Mouse (Mus musculus): ENCODE results near the gene Ccdc62. TPM values are rescaled to one million over a fixed set of nuclear protein-coding genes. Genes with fewer than 3 reads are reported as not detected.

Gene Ccdc62
- polyA plus RNA-seq, 1 experiment from 2014 or later = 6.2 TPM

DNA sequence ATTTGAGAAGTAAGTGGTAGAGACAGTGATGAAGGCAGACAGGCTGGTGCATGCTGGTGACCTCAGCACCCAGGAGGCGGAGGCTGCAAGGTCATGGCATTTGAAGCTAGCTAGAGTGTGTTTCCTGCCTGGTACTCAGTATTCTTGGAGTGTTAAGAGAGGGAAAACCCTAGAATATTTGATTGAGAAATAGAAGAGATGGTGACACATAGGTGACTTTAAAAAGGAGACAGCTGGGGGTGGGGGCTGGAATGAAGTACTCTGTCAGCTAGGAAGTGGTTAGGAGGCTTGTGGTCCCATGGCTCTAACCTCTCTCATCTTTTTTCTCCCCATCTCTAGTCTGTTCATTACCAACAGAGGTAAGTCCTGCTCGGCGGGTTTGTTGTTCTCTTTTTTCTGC lies 15.6 kb upstream of the Ccdc62 start:
- no peaks in the 10 kb centered on the region for H3K9me3 ChIP-seq (ENCODE audit: control insufficient read depth, low read length)
- no peak for ATAC-seq (ENCODE audit: insufficient number of reproducible peaks, insufficient read depth, low FRiP score, low read depth)
- no peak overlapping the region for H3K4me2 ChIP-seq (ENCODE audit: low read length)
- H3K27ac ChIP-seq (replicated peaks in 1 of 2; ENCODE audit: control insufficient read depth in 1 of 2, insufficient read depth in 1 of 2, low read depth in 2 of 2, low read length in 2 of 2) = 0 out of 4 replicates have a peak overlapping the region, but pooled peaks of 1 of the 2 experiments have one; percentile 3
- no peaks in the 10 kb centered on the region for H3K27me3 ChIP-seq (ENCODE audit: control insufficient read depth, insufficient read depth, low read length)
- H3K4me3 ChIP-seq (ENCODE audit: control insufficient read depth in 1 of 2, insufficient read depth in 1 of 2, low read depth in 1 of 2, low read length in 2 of 2) = no peak overlapping the region
- peaks cover 78% of the 10 kb centered on the region for H3K36me3 ChIP-seq (ENCODE audit: control insufficient read depth, insufficient read depth, low read length)
- 80% methylated on average over 3 of the region's 3 CpGs for whole genome bisulfite sequencing
- no peak overlapping the region for H3K9ac ChIP-seq (ENCODE audit: low read length)
- peaks cover 2 to 12% of the 10 kb centered on the region in 2 experiments; a peak in 1 of 4 replicates for H3K4me1 ChIP-seq (ENCODE audit: control insufficient read depth in 2 of 2, insufficient read depth in 2 of 2, low read length in 2 of 2)

DNA sequence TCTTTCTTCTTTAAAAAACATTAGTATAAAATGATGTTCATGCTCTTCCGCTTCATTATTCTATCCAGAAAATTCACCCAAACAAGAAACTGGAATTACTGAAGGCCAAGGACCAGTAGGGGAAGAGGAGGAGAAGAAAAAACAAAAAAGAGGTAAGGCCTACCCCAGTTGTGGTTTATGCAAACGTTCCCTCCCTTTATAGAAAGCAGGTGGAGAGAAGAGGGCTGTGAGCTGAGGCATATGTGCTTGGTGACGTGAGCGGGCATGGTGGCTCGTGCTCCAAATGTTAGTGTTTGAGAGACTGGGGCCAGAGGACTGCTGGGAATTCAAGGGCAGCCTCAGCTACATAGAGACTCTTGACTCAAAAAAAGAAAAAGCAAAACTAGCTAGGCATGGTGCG lies 8.4 kb upstream of the Ccdc62 start:
- Histone ChIP-seq H3K4me2 (ENCODE audit: low read length) (no peak overlapping the region), H3K27ac (replicated peaks in 1 of 2; ENCODE audit: control insufficient read depth in 1 of 2, insufficient read depth in 1 of 2, low read depth in 2 of 2, low read length in 2 of 2) (no peak overlapping the region), H3K9me3 (ENCODE audit: control insufficient read depth, low read length) (no peaks in the 10 kb centered on the region), H3K36me3 (ENCODE audit: control insufficient read depth, insufficient read depth, low read length) (peaks cover 95% of the 10 kb centered on the region), H3K4me3 (ENCODE audit: control insufficient read depth in 1 of 2, insufficient read depth in 1 of 2, low read depth in 1 of 2, low read length in 2 of 2) (no peak overlapping the region), H3K9ac (ENCODE audit: low read length) (no peak overlapping the region), H3K4me1 (ENCODE audit: control insufficient read depth in 2 of 2, insufficient read depth in 2 of 2, low read length in 2 of 2) (no peaks in the 10 kb centered on the region), H3K27me3 (ENCODE audit: control insufficient read depth, insufficient read depth, low read length) (no peaks in the 10 kb centered on the region)
- WGBS = 82% methylated on average over 6 of the region's 6 CpGs
- ATAC-seq (ENCODE audit: insufficient number of reproducible peaks, insufficient read depth, low FRiP score, low read depth) = no peak

DNA sequence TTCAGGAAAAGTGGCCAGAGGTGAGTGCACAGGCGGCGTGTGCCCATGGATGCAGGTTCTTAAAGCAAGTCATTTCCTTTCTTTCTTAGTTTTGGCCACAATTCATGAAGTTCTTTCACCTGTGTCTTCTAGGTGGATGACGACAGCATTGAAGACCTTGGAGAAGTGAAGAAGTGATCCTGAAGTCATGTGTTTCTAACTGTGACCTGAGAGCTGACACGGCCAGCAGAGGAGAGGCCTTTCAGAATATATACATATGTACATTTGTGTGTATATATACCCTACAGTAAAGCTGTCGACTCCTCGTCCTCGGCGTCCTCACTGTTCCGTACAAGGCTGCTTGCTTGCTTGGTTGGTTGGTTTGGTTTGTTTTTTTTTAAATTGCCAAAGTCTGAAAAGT lies 3.4 kb upstream of the Ccdc62 start, which contains the start of gene Gm43518:
Gene Gm43518 (plus strand): TSS at position 301 of the 400 bp plus-strand sequence.
- Histone ChIP-seq H3K27ac (replicated peaks in 1 of 2; ENCODE audit: control insufficient read depth in 1 of 2, insufficient read depth in 1 of 2, low read depth in 2 of 2, low read length in 2 of 2) (no peak within 1 kb of the TSS), H3K4me1 (ENCODE audit: control insufficient read depth in 2 of 2, insufficient read depth in 2 of 2, low read length in 2 of 2) (peaks cover 3% of the 10 kb centered on the region in 2 experiments; a peak in 3 of 4 replicates), H3K9me3 (ENCODE audit: control insufficient read depth, low read length) (no peaks in the 10 kb centered on the region), H3K36me3 (ENCODE audit: control insufficient read depth, insufficient read depth, low read length) (peaks cover 70% of the 10 kb centered on the region), H3K4me3 (ENCODE audit: control insufficient read depth in 1 of 2, insufficient read depth in 1 of 2, low read depth in 1 of 2, low read length in 2 of 2) (no peak within 1 kb of the TSS), H3K9ac (ENCODE audit: low read length) (no peak within 1 kb of the TSS), H3K4me2 (ENCODE audit: low read length) (no peak within 1 kb of the TSS), H3K27me3 (ENCODE audit: control insufficient read depth, insufficient read depth, low read length) (no peaks in the 10 kb centered on the region)
- 90% methylated on average over 9 of the region's 9 CpGs for WGBS
- no peak for ATAC-seq (ENCODE audit: insufficient number of reproducible peaks, insufficient read depth, low FRiP score, low read depth)

DNA sequence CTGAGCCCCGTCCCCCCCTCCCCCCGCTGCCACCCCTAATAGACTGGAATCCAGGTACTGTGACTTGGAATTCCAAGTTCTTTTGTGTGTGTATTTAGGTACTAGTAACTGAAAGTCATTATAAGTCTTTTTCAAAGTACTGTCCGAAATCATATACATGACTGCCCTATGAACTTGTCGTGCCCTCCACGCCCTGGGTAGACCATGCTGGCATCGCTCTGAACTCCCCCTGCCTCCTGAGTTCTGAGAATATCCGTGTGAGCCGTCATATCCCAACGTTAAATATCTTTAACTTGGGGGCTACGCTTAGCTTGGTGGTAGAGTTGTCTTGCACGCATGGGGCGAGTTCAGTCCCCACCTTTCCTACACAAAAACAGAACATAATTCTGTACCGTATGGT lies 652 bp downstream of the Ccdc62 start:
- 49% methylated on average over 13 of the region's 13 CpGs for WGBS
- Histone ChIP-seq H3K27me3 (ENCODE audit: control insufficient read depth, insufficient read depth, low read length) (no peaks in the 10 kb centered on the region), H3K9ac (ENCODE audit: low read length) (peak overlapping the region; percentile 96), H3K4me1 (ENCODE audit: control insufficient read depth in 2 of 2, insufficient read depth in 2 of 2, low read length in 2 of 2) (peaks cover 3% of the 10 kb centered on the region in 2 experiments; a peak in 3 of 4 replicates), H3K4me2 (ENCODE audit: low read length) (peak overlapping the region; percentile 83), H3K9me3 (ENCODE audit: control insufficient read depth, low read length) (no peaks in the 10 kb centered on the region), H3K4me3 (ENCODE audit: control insufficient read depth in 1 of 2, insufficient read depth in 1 of 2, low read depth in 1 of 2, low read length in 2 of 2) (peak overlapping the region; percentile 71 to 100), H3K27ac (replicated peaks in 1 of 2; ENCODE audit: control insufficient read depth in 1 of 2, insufficient read depth in 1 of 2, low read depth in 2 of 2, low read length in 2 of 2) (peak overlapping the region in 1 of 2 experiments; percentile 85), H3K36me3 (ENCODE audit: control insufficient read depth, insufficient read depth, low read length) (peaks cover 30% of the 10 kb centered on the region)
- no peak for ATAC-seq (ENCODE audit: insufficient number of reproducible peaks, insufficient read depth, low FRiP score, low read depth)

DNA sequence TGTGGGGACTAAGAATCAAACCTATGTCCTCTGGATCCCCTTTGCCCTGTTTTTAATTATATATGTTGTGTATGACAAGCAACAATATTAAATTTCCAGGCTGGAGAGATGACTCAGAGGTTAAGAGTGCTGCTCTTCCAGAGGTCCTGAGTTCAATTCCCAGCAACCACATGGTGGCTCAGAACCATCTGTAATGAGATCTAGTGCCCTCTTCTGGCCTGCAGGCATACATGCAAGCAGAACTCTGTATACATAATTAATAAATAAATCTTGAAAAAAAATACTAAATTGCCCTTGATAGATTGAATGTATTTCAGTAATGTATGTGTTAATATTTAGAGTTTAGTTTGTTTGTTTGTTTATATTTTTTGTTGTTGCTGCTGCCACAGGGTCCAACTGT lies 2.4 kb downstream of the Ccdc62 start:
- H3K36me3 ChIP-seq (ENCODE audit: control insufficient read depth, insufficient read depth, low read length) = peaks cover 12% of the 10 kb centered on the region
- no peaks in the 10 kb centered on the region for H3K9me3 ChIP-seq (ENCODE audit: control insufficient read depth, low read length)
- H3K27ac ChIP-seq (replicated peaks in 1 of 2; ENCODE audit: control insufficient read depth in 1 of 2, insufficient read depth in 1 of 2, low read depth in 2 of 2, low read length in 2 of 2) = no peak overlapping the region
- no peak overlapping the region for H3K9ac ChIP-seq (ENCODE audit: low read length)
- peaks cover 3% of the 10 kb centered on the region in 2 experiments; a peak in 3 of 4 replicates for H3K4me1 ChIP-seq (ENCODE audit: control insufficient read depth in 2 of 2, insufficient read depth in 2 of 2, low read length in 2 of 2)
- ATAC-seq (ENCODE audit: insufficient number of reproducible peaks, insufficient read depth, low FRiP score, low read depth) = no peak
- no peak overlapping the region for H3K4me2 ChIP-seq (ENCODE audit: low read length)
- H3K27me3 ChIP-seq (ENCODE audit: control insufficient read depth, insufficient read depth, low read length) = no peaks in the 10 kb centered on the region
- H3K4me3 ChIP-seq (ENCODE audit: control insufficient read depth in 1 of 2, insufficient read depth in 1 of 2, low read depth in 1 of 2, low read length in 2 of 2) = no peak overlapping the region

DNA sequence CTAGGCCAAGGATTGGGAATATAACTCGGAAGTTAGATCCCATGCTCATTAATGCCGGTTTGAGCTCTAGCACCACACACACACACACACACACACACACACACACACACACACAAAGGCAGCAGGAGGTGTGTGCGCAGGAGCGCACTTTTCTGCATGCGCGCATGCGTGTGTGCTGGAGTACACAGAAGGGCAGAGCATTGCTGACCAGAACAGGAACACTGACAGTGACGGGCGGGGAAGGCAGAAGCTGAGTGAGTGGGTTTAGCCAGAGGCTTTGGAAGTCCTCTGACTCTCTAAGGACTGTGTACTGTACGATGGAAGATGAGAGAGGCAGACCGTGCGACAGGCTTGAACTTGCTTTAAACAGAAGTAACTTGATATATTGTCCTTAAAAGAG lies 3.1 kb downstream of the Ccdc62 start:
- H3K36me3 ChIP-seq (ENCODE audit: control insufficient read depth, insufficient read depth, low read length) = peaks cover 6% of the 10 kb centered on the region
- H3K4me1 ChIP-seq (ENCODE audit: control insufficient read depth in 2 of 2, insufficient read depth in 2 of 2, low read length in 2 of 2) = peaks cover 3% of the 10 kb centered on the region in 2 experiments; a peak in 3 of 4 replicates
- H3K9ac ChIP-seq (ENCODE audit: low read length) = no peak overlapping the region
- H3K9me3 ChIP-seq (ENCODE audit: control insufficient read depth, low read length) = no peaks in the 10 kb centered on the region
- no peak overlapping the region for H3K4me3 ChIP-seq (ENCODE audit: control insufficient read depth in 1 of 2, insufficient read depth in 1 of 2, low read depth in 1 of 2, low read length in 2 of 2)
- 90% methylated on average over 12 of the region's 12 CpGs for WGBS
- no peak for ATAC-seq (ENCODE audit: insufficient number of reproducible peaks, insufficient read depth, low FRiP score, low read depth)
- H3K27me3 ChIP-seq (ENCODE audit: control insufficient read depth, insufficient read depth, low read length) = no peaks in the 10 kb centered on the region
- H3K27ac ChIP-seq (replicated peaks in 1 of 2; ENCODE audit: control insufficient read depth in 1 of 2, insufficient read depth in 1 of 2, low read depth in 2 of 2, low read length in 2 of 2) = no peak overlapping the region
- no peak overlapping the region for H3K4me2 ChIP-seq (ENCODE audit: low read length)

DNA sequence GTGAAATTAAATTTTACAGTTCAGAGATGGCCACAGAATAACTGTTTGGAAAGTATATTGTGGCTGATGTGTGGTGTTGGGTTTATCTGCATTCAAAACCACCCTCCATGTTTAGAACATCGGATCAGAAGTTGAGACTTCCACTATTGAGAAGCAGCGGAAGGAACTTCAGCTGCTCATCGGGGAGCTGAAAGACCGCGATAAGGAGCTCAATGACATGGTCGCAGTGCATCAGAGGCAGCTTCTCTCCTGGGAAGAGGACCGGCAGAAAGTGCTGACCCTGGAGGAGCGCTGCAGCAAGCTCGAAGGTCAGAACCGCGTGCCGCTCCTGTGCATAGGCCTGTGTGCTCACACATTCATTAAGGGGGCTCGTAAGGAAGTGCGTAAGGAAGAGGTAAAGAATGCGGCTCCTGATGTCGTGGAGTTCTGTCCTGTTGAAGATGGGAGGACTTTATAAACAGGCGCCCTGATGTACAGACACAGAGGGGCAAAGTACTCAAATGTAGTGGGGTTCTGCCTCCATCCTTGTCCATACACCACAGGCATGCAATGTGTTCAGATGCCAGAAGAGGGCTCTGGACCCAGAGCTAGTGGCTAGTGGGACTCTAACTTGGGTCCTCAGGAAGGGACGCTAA lies 3.6 kb downstream of the Ccdc62 start:
- WGBS = 27% methylated on average over 18 of the region's 18 CpGs
- Histone ChIP-seq H3K27me3 (ENCODE audit: control insufficient read depth, insufficient read depth, low read length) (no peaks in the 10 kb centered on the region), H3K4me2 (ENCODE audit: low read length) (peak overlapping the region; percentile 7; the same call in 1 of the 2 replicates), H3K9ac (ENCODE audit: low read length) (0 out of 2 replicates have a peak overlapping the region, but pooled peaks have one; percentile 6), H3K27ac (replicated peaks in 1 of 2; ENCODE audit: control insufficient read depth in 1 of 2, insufficient read depth in 1 of 2, low read depth in 2 of 2, low read length in 2 of 2) (no peak overlapping the region), H3K36me3 (ENCODE audit: control insufficient read depth, insufficient read depth, low read length) (0 out of 2 replicates have a peak, but pooled peaks cover under 1% of the 10 kb centered on the region), H3K9me3 (ENCODE audit: control insufficient read depth, low read length) (no peaks in the 10 kb centered on the region), H3K4me3 (ENCODE audit: control insufficient read depth in 1 of 2, insufficient read depth in 1 of 2, low read depth in 1 of 2, low read length in 2 of 2) (no peak overlapping the region), H3K4me1 (ENCODE audit: control insufficient read depth in 2 of 2, insufficient read depth in 2 of 2, low read length in 2 of 2) (peaks cover 3% of the 10 kb centered on the region in 2 experiments; a peak in 3 of 4 replicates)
- ATAC-seq (ENCODE audit: insufficient number of reproducible peaks, insufficient read depth, low FRiP score, low read depth) = no peak

Data from heart, embryonic 14.5 days (tissue).